Mouse (Mus musculus): ENCODE results near the gene Spint1. TPM values are rescaled to one million over a fixed set of nuclear protein-coding genes. Genes with fewer than 3 reads are reported as not detected.
A peak's percentile ranks its signal among the peaks of the same experiment; 100 is the strongest.

Gene Spint1
- 7.8 and 9.3 TPM in 2 replicates for polyA plus RNA-seq (2016; fragmentation: Nextera tagmentation; extraction: Ambion mirVana)

DNA sequence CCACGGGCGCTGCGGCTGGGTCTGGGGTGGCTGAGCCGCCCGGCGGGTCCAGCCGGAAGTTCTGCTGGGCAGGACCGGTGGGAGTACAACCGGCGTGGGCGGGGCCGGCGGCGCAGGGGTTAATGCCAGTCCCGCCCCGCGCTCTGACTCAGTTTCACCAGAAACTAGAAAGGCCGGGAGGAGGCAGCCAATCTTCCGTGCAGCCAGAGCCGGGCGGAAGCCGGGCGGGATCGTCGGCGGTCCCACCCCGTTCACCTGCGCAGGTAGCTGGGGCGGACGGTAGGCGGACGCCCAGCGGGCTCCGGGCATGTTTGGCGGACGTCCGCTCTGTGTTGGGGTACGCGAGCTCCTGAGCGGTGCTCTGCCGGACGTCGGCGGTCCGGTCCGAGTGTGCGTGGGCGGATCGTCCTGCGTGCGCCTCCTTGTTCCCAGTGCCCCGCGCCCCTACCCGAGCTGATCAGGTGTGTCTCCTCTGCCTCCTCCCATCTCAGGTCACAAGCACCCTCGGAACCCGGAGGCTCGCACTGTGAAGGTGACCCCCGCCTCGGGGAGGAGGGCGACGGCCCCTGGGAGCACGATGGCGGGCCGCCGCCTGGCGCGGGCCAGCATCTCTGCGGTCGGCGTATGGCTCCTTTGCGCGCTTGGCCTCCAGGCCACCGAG is at the start of gene Spint1:
TSS of gene Spint1 (plus strand) at position 153 of the 661 bp plus-strand sequence.
- peak within 1 kb of the TSS; percentile 87 for H3K4me2 ChIP-seq
- no peak for ATAC-seq (ENCODE audit: insufficient number of reproducible peaks, insufficient read depth, low FRiP score, low TSS enrichment, low read depth)
- H3K9me3 ChIP-seq: no peaks in the 10 kb centered on the region
- peaks cover 7% of the 10 kb centered on the region; the same call in 1 of the 2 replicates for H3K4me1 ChIP-seq (replicated peaks)
- 1% methylated on average over 73 of the region's 73 CpGs for WGBS
- H3K36me3 ChIP-seq: no peaks in the 10 kb centered on the region
- H3K4me3 ChIP-seq (replicated peaks): peak within 1 kb of the TSS; percentile 52
- H3K27me3 ChIP-seq: peaks cover 69% of the 10 kb centered on the region
- H3K27ac ChIP-seq: no peak within 1 kb of the TSS
- H3K9ac ChIP-seq (replicated peaks): peak within 1 kb of the TSS; percentile 53

DNA sequence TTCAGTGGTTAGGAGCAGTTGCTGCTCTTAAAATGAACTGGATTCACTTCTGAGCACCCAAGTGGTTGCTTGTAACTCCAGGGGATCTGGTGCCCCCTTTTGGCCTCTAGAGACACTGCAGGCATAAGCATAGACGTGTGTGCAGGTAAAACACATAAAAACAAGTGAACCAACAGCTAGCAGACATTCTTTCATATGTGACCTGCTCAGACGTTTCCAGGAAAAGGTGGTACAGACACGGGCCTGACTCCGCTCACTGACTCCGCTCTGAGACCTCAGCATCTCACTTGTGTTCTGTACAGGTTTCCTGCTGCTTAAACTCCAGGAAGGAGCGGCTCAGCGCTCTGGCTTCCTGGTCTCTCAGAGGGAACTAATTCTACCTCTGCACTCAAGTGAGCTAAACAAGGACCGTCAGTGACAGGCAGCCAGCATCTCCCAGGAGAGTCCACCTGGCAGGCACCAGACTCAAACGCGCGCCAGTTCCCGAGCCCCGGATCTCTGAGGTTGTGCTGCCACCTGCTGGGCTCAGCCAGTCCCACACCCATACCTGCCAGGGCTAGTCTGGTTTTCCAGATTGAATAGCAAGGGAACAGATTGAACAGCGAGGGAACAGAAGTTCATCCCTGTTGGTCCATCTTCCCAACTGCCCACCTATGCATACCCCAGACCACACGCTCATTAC is 48.0 kb upstream of the Spint1 start:
- no peaks in the 10 kb centered on the region for H3K9me3 ChIP-seq
- peaks cover 20% of the 10 kb centered on the region for H3K36me3 ChIP-seq
- ATAC-seq (ENCODE audit: insufficient number of reproducible peaks, insufficient read depth, low FRiP score, low TSS enrichment, low read depth): peak; percentile 80
- H3K9ac ChIP-seq (replicated peaks): 0 out of 2 replicates have a peak overlapping the region, but pooled peaks have one; percentile 28
- peak overlapping the region; percentile 62 for H3K4me2 ChIP-seq
- H3K4me3 ChIP-seq (replicated peaks): peak overlapping the region; percentile 36
- WGBS: 8% methylated on average over 15 of the region's 15 CpGs
- no peak overlapping the region for H3K27ac ChIP-seq
- H3K4me1 ChIP-seq (replicated peaks): 0 out of 2 replicates have a peak, but pooled peaks cover 11% of the 10 kb centered on the region
- H3K27me3 ChIP-seq: no peaks in the 10 kb centered on the region

DNA sequence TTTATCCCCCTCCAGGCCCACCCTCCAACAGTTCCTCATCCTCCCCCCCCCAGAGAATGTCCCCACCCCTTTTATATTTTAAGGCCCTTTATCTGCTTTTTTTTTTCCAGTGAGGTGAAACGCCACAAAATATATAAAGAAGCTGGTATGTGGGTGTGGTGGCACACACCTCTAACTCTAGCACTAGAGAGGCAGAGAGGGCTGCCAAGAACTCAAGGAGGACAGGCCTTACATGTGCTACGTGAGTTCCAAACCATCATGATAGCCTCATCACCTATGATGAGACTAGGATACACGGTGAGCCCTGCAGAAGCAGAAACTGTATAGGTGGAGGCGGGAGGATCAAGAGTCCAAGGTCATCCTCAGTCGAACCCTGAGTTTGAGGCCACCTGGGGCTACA is 46.2 kb upstream of the Spint1 start:
- Histone ChIP-seq H3K4me2 (no peak overlapping the region), H3K36me3 (peaks cover 5% of the 10 kb centered on the region; the same call in 1 of the 2 replicates), H3K9me3 (no peaks in the 10 kb centered on the region), H3K27me3 (no peaks in the 10 kb centered on the region), H3K4me3 (replicated peaks) (no peak overlapping the region), H3K4me1 (replicated peaks) (peaks cover 19% of the 10 kb centered on the region), H3K9ac (replicated peaks) (no peak overlapping the region), H3K27ac (no peak overlapping the region)
- no peak for ATAC-seq (ENCODE audit: insufficient number of reproducible peaks, insufficient read depth, low FRiP score, low TSS enrichment, low read depth)
- 85% methylated on average over 5 of the region's 5 CpGs for WGBS

DNA sequence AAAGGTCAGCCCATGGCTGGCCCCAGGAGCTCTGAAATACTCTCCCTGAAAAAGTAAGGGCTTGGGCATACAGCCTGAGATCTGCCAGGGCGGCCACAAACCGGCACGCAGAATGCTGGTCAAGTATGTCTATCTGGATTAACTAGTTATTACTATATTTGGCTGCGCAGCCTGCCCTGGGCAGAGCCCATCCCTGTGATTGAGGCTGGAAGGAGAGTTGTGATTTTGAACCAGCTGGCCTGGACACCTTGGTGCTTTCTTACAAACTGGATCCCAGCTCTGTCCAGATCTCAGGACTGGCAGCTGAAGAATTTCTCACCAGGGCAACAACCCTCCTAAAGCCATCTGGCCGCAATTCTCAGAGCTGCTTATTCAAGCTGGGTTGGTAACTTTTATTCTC is 43.0 kb upstream of the Spint1 start:
- Histone ChIP-seq H3K9me3 (no peaks in the 10 kb centered on the region), H3K4me2 (no peak overlapping the region), H3K36me3 (no peaks in the 10 kb centered on the region), H3K27me3 (no peaks in the 10 kb centered on the region), H3K4me1 (replicated peaks) (peaks cover 44% of the 10 kb centered on the region), H3K27ac (no peak overlapping the region), H3K4me3 (replicated peaks) (no peak overlapping the region), H3K9ac (replicated peaks) (no peak overlapping the region)
- WGBS: 78% methylated on average over 5 of the region's 5 CpGs
- ATAC-seq (ENCODE audit: insufficient number of reproducible peaks, insufficient read depth, low FRiP score, low TSS enrichment, low read depth): no peak

DNA sequence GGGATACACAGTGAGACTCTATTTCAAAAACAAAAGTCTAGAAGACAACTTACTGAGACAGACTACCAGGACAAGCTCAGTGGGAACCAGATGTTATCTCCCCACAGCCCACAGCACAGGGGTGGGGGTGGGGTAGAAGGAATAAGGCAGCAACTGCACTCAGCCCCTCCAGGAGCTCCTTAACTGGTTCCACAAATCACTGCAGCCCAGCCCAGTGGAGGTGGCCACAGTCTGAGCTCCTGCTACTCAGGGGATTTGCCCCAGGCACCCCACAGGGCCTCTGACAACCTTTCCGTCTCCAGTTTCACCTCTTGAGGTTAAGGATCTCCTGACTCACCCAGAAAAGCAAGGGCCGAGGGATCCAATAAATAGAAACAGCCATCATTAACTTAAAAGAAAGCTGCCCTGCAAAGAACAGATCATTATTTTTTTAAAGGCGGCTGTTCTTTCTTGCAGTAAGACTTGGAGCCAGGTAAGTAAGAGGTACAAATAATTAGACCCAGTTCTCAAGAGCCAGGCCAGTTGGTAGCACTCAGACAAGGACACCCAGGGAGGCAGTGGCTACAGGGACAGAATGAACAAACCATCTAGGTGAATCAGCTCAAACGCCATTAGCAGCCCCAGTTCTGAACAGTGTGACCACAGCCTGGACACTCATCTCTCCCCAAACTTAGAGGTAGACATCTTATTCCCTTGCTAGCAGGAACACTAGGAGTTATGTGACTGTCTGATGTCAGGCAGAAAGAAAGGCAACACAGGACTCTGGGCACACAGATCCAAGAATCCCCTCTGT is 40.6 kb upstream of the Spint1 start:
- 9% methylated on average over 4 of the region's 4 CpGs for WGBS
- ATAC-seq (ENCODE audit: insufficient number of reproducible peaks, insufficient read depth, low FRiP score, low TSS enrichment, low read depth): peak; percentile 78; the same call in 1 of the 2 replicates
- peak overlapping the region; percentile 85 for H3K27ac ChIP-seq

DNA sequence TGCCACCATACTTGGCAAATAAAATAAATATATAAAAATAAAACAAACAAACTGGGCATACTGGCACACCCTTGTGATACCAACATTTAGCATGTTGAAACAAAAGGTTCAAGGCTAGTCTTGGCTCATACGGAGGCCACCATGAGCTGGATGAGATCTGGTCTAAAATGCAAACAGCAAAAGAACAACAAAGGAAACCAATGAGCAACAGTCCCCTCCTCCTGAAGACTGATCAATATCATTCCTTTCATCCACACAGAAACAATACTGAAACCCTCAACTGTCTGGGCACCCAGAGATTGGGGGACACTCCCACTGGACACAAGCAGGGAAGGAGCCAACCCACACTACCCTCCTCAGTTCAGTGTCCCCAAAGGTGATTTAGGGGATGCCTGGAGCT is 39.7 kb upstream of the Spint1 start:
- Histone ChIP-seq H3K27me3 (no peaks in the 10 kb centered on the region), H3K36me3 (no peaks in the 10 kb centered on the region), H3K4me1 (replicated peaks) (peaks cover 45% of the 10 kb centered on the region), H3K9me3 (no peaks in the 10 kb centered on the region), H3K9ac (replicated peaks) (no peak overlapping the region), H3K27ac (peak overlapping the region; percentile 85), H3K4me3 (replicated peaks) (no peak overlapping the region), H3K4me2 (no peak overlapping the region)
- no peak for ATAC-seq (ENCODE audit: insufficient number of reproducible peaks, insufficient read depth, low FRiP score, low TSS enrichment, low read depth)
- WGBS: 77% methylated on average over 1 of the region's 1 CpGs

More for the DNA sequence above, 40.6 kb upstream of the Spint1 start:
- no peaks in the 10 kb centered on the region for H3K27me3 ChIP-seq
- H3K4me3 ChIP-seq (replicated peaks): no peak overlapping the region
- H3K4me2 ChIP-seq: peak overlapping the region; percentile 10; the same call in 1 of the 2 replicates
- H3K9ac ChIP-seq (replicated peaks): no peak overlapping the region
- H3K4me1 ChIP-seq (replicated peaks): peaks cover 45% of the 10 kb centered on the region
- no peaks in the 10 kb centered on the region for H3K9me3 ChIP-seq
- H3K36me3 ChIP-seq: no peaks in the 10 kb centered on the region

DNA sequence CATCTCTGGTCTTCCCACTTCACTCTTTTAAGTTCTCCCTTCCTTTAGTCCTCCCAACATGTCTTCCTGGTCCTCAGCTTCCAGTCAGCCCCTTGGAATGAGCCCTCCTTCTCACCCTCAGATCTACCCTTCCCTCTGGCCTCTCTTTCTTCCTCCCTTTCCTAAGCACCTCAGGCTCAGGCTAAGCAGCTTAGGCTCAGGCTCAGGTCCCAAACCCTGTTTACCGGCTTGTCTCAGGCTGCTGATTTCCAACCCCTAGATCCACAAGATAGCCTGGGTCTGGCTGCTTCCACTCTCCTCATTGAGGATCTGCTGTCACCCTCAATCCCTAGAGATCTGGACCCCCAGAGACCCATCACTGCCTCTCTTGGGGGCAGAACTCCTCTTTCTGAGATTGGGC is 39.1 kb upstream of the Spint1 start:
- H3K9me3 ChIP-seq: no peaks in the 10 kb centered on the region
- WGBS: 59% methylated on average over 1 of the region's 1 CpGs
- no peaks in the 10 kb centered on the region for H3K27me3 ChIP-seq
- H3K27ac ChIP-seq: peak overlapping the region; percentile 85; the same call in 1 of the 2 replicates
- no peak for ATAC-seq (ENCODE audit: insufficient number of reproducible peaks, insufficient read depth, low FRiP score, low TSS enrichment, low read depth)
- H3K4me2 ChIP-seq: no peak overlapping the region
- no peaks in the 10 kb centered on the region for H3K36me3 ChIP-seq
- no peak overlapping the region for H3K4me3 ChIP-seq (replicated peaks)
- no peak overlapping the region for H3K9ac ChIP-seq (replicated peaks)
- H3K4me1 ChIP-seq (replicated peaks): peaks cover 45% of the 10 kb centered on the region

DNA sequence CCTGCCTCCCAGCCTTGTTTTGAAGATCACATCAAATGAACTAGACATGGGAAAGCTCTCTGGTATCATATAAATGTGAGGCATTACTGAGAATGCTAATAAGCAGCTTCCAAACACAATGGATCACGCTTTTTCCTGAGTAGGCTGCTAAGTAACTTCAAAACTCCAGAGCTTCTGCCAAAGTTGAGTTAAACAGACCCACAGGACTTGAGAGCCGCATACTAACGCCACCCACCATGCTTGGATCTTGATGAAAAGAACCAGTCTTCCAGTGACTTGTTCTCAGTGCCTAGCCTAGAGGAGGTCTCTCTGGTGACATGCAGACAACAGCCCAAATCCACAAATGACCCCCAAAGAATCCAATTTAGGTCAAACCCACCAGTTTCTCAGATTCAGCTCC is 38.2 kb upstream of the Spint1 start:
- 43% methylated on average over 3 of the region's 3 CpGs for WGBS

DNA sequence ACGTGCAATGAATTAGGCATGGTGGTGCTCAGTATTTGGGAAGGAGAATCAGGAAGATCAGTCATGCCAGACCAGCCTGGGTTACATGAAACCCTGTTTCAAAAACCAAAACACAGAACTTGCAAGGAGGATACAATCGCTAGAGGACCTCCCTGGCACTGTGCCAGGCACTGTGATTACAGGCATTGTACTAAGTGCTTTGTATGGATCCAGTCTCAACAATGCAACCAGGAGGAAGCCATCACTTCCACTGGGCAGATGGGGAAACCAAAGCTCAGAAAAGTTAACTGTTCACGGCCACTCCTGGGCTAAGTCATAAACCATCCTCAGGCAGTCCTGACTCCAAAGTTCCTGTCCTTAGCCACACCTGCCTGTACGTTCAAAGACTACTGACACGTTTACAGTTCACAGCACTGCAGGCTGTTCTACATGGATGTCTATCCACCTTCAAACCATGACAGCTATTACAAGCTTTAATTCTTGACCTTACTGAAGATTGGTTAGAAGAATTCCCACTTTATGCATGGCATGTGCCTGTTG is 34.2 kb upstream of the Spint1 start:
- no peak for ATAC-seq (ENCODE audit: insufficient number of reproducible peaks, insufficient read depth, low FRiP score, low TSS enrichment, low read depth)
- H3K27ac ChIP-seq: no peak overlapping the region

More for the DNA sequence above, 38.2 kb upstream of the Spint1 start:
- H3K4me3 ChIP-seq (replicated peaks): no peak overlapping the region
- H3K9me3 ChIP-seq: no peaks in the 10 kb centered on the region
- H3K27ac ChIP-seq: peak overlapping the region; percentile 85
- H3K4me1 ChIP-seq (replicated peaks): peaks cover 45% of the 10 kb centered on the region
- H3K36me3 ChIP-seq: no peaks in the 10 kb centered on the region
- ATAC-seq (ENCODE audit: insufficient number of reproducible peaks, insufficient read depth, low FRiP score, low TSS enrichment, low read depth): no peak
- H3K27me3 ChIP-seq: no peaks in the 10 kb centered on the region
- H3K9ac ChIP-seq (replicated peaks): no peak overlapping the region
- H3K4me2 ChIP-seq: no peak overlapping the region

DNA sequence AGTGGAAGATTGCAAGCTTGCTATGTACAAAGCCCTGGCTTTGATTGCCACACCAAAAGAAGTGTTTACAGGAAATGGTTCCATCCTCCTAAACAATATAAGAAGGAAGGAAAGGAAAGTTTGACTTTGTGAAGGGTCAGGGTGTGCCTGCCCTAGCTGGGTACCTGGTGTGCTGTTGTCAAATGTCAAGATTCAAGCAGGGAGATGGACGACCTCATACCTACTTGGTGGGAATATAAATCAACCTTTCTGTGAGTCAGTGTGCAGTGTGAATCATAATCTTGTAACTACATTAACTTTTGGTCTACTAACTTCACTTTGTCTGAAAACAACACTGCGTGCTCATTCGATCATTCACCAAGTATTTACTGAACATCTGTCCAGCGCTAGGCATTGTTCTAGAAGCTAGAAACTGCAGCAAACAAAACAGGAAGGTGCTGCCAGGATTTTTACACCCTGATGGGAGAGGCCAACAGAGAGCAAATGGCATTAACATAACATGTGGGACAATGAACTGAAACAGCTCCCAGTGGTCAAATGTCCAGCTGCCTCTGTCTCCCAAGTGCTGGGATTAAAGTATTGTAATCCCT is 33.2 kb upstream of the Spint1 start:
- H3K9me3 ChIP-seq: no peaks in the 10 kb centered on the region
- H3K27me3 ChIP-seq: no peaks in the 10 kb centered on the region
- ATAC-seq (ENCODE audit: insufficient number of reproducible peaks, insufficient read depth, low FRiP score, low TSS enrichment, low read depth): no peak
- H3K27ac ChIP-seq: no peak overlapping the region
- 75% methylated on average over 4 of the region's 4 CpGs for WGBS
- no peaks in the 10 kb centered on the region for H3K36me3 ChIP-seq
- H3K4me2 ChIP-seq: no peak overlapping the region
- H3K9ac ChIP-seq (replicated peaks): no peak overlapping the region
- peaks cover 10% of the 10 kb centered on the region for H3K4me1 ChIP-seq (replicated peaks)
- H3K4me3 ChIP-seq (replicated peaks): no peak overlapping the region

More for the DNA sequence above, 34.2 kb upstream of the Spint1 start:
- no peak overlapping the region for H3K4me2 ChIP-seq
- H3K9ac ChIP-seq (replicated peaks): no peak overlapping the region
- H3K4me1 ChIP-seq (replicated peaks): peaks cover 20% of the 10 kb centered on the region
- H3K4me3 ChIP-seq (replicated peaks): no peak overlapping the region
- no peaks in the 10 kb centered on the region for H3K27me3 ChIP-seq
- WGBS: 70% methylated on average over 5 of the region's 5 CpGs
- no peaks in the 10 kb centered on the region for H3K36me3 ChIP-seq
- no peaks in the 10 kb centered on the region for H3K9me3 ChIP-seq

Data from limb, embryonic 12.5 days (tissue).